Mouse (Mus musculus) megakaryocyte, embryonic 14.5 days (primary cell): ENCODE measurements around the gene Hnf1a. TPM values are rescaled to one million over a fixed set of nuclear protein-coding genes. Genes with fewer than 3 reads are reported as not detected.
A peak's percentile ranks its signal among the peaks of the same experiment; 100 is the strongest.
"Not testable (repeated sequence)": the region's sequence is repeated elsewhere in the genome, so short reads cannot be mapped to it uniquely, and the experiment has no call there.

Source experiments
- H3K27me3 ChIP-seq: replicated peaks from 2 replicates; pipeline ENCODE3; 2012; ENCODE audit warnings: inconsistent platforms
- H3K36me3 ChIP-seq: replicated peaks from 2 replicates; pipeline ENCODE3; 2012; ENCODE audit warnings: low read length, inconsistent platforms, mixed read lengths
- H3K4me1 ChIP-seq: 2 replicates; pipeline ENCODE4 v1.6.1; 2012; ENCODE audit warnings: inconsistent platforms
- H3K4me3 ChIP-seq: replicated peaks from 2 replicates; pipeline ENCODE3; 2012; ENCODE audit warnings: moderate library complexity, mild to moderate bottlenecking, inconsistent platforms
- H3K9me3 ChIP-seq: 2 replicates; pipeline ENCODE4 v1.6.1; 2012; ENCODE audit warnings: inconsistent platforms
- FLI1 ChIP-seq: IDR thresholded peaks from 2 replicates; pipeline ENCODE4 v1.6.1; 2012; ENCODE audit warnings: low read length, inconsistent platforms, mixed read lengths
- GATA1 ChIP-seq: IDR thresholded peaks from 3 replicates; pipeline ENCODE4 v1.6.1; 2012; ENCODE audit warnings: mixed read lengths, low read length, inconsistent platforms, borderline replicate concordance
- polyA plus RNA-seq: library from polyadenylated mRNA; stranded (reverse); fragments of >175 nt; gene quantifications from 2 replicates; pipeline ENCODE4 v1.2.3, GENCODE M21; 2012; ENCODE audit warnings: low replicate concordance; ENCODE audit not compliant: insufficient read depth

The Hnf1a gene
- polyA plus RNA-seq, 1 experiment: not detected

- Histone ChIP-seq H3K9me3 (peaks cover 5% of the 10 kb centered on the region; the same call in 1 of the 2 replicates), H3K27me3 (peaks cover 46% of the 10 kb centered on the region), H3K4me3 (no peak overlapping the region), H3K4me1 (peaks cover 15% of the 10 kb centered on the region), H3K36me3 (no peaks in the 10 kb centered on the region)
- TF ChIP-seq FLI1 (no peak), GATA1 (no peak)
Observed at GRCm38 (mm10) chr5:114926753-114927152, 44.1 kb downstream of the Hnf1a start.

- Histone ChIP-seq H3K27me3 (peaks cover 48% of the 10 kb centered on the region), H3K36me3 (no peaks in the 10 kb centered on the region), H3K9me3 (peaks cover 2% of the 10 kb centered on the region; the same call in 1 of the 2 replicates), H3K4me1 (peaks cover 18% of the 10 kb centered on the region), H3K4me3 (no peak overlapping the region)
- TF ChIP-seq GATA1: no peak
- TF ChIP-seq FLI1: no peak
Observed at GRCm38 (mm10) chr5:114926153-114926684, 44.7 kb downstream of the Hnf1a start.

DNA sequence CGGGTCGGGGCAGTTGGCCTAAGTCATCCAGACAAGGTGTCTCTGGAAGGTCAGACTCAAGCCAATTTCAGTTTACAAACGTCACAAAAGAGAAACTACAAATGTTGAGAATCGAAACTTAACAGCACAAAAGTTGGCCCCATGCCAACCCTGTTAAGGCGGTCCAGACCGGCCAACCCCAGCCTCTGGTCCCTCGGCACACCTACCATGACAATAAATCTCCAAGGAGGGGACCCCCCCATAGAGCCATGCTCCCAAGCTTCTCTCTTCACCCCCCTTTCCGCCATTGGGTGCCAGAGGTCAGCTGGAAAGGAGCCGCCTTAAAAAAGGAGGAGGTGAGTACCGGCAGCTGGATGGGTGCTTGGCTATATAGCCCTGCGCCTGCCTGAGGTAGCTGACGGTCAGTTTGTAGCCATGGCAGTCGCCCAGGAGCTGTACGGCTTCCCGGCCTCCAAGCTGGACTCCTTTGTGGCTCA lies 47.9 kb downstream of the Hnf1a start, which contains the start of gene Oasl1:
Gene Oasl1 (plus strand): TSS at position 243 of the 476 bp plus-strand sequence.
- Histone ChIP-seq H3K27me3 (peaks cover 41% of the 10 kb centered on the region), H3K4me3 (peak within 1 kb of the TSS; percentile 85), H3K36me3 (no peaks in the 10 kb centered on the region), H3K9me3 (peaks cover 2% of the 10 kb centered on the region; the same call in 1 of the 2 replicates), H3K4me1 (peaks cover 18% of the 10 kb centered on the region)
- TF ChIP-seq FLI1 (no peak), GATA1 (no peak)

- Histone ChIP-seq H3K9me3 (peaks cover 2% of the 10 kb centered on the region; the same call in 1 of the 2 replicates), H3K27me3 (peaks cover 37% of the 10 kb centered on the region), H3K36me3 (no peaks in the 10 kb centered on the region), H3K4me3 (no peak overlapping the region), H3K4me1 (peaks cover 18% of the 10 kb centered on the region)
- TF ChIP-seq FLI1 (no peak), GATA1 (no peak)
Observed at GRCm38 (mm10) chr5:114922366-114922731, 48.5 kb downstream of the Hnf1a start.

GRCm38 (mm10) chr5:114921551-114922365 lies 49.1 kb downstream of the Hnf1a start:
- Histone ChIP-seq H3K27me3 (peaks cover 34% of the 10 kb centered on the region), H3K36me3 (no peaks in the 10 kb centered on the region), H3K4me1 (peaks cover 18% of the 10 kb centered on the region), H3K9me3 (peaks cover 2% of the 10 kb centered on the region; the same call in 1 of the 2 replicates), H3K4me3 (peak overlapping the region; percentile 85)
- TF ChIP-seq FLI1 (no peak), GATA1 (no peak)

DNA sequence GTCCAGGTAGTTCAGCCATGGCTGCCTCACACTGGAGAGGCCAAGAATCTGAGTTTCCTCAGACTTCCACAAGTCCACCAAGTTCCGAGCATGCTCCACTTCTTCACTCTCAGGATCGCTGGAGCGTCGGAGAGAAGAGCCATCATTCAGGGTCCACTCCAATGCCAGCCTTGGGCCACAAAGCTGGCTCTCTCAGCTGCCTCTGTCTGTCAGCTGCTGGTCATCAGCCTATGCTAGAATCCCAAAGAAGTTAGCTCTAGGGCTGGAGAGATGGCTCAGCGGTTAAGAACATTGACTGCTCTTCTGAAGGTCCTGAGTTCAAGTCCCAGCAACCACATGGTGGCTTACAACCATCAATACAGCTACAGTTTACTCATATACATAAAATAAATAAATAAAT lies 53.5 kb downstream of the Hnf1a start:
- not testable (repeated sequence) for H3K9me3 ChIP-seq

DNA sequence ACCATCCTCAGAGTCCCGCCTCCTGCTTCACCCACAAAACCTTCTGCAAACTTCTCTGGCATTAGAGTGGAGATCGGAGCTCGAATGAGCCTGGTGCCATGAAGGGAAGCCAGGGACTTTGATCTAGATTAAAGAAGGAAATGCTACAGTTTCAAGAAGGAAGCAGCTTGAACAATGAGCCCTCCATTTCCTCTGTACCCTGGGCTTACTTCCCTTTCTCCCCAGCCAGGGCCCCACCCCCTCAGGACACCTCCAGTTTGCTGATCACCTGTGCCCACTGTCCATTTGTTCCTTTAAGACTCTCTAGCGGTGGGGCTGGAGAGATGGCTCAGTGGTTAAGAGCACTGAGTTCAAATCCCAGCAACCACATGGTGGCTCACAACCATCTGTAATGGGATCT lies 54.1 kb downstream of the Hnf1a start:
- TF ChIP-seq GATA1: no peak
- no peak for TF ChIP-seq FLI1
- Histone ChIP-seq H3K4me3 (no peak overlapping the region), H3K27me3 (peaks cover 7% of the 10 kb centered on the region), H3K4me1 (peaks cover 22% of the 10 kb centered on the region), H3K9me3 (no peaks in the 10 kb centered on the region), H3K36me3 (no peaks in the 10 kb centered on the region)

More for the DNA sequence above, 53.5 kb downstream of the Hnf1a start:
- not testable (repeated sequence) for H3K36me3 ChIP-seq, H3K4me3 ChIP-seq, H3K27me3 ChIP-seq
- peaks cover 28% of the 10 kb centered on the region for H3K4me1 ChIP-seq

DNA sequence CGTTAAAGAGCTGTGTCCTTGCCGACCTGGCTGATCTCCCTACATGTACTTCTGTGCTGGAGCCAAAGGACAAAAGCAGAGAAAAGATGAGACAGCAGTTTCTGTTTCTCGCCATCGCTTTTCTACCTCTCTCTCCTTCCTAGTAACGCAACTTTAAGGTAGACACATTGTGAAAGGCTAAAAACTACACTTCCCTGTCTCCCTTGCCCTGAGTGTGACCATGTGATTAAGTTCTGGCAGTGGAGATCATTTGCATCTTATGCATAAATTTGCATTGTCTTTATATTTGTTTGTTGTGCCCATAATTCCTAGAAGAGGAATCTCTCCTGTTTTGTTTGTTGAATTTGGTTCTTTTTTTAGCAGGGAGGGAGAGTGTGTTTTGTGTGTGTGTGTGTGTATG lies 55.0 kb downstream of the Hnf1a start:
- H3K4me3 ChIP-seq: no peak overlapping the region
- H3K36me3 ChIP-seq: no peaks in the 10 kb centered on the region
- H3K4me1 ChIP-seq: peaks cover 19% of the 10 kb centered on the region
- peaks cover 5% of the 10 kb centered on the region for H3K27me3 ChIP-seq
- no peak for TF ChIP-seq FLI1
- TF ChIP-seq GATA1: no peak
- no peaks in the 10 kb centered on the region for H3K9me3 ChIP-seq

- Histone ChIP-seq H3K9me3 (no peaks in the 10 kb centered on the region), H3K4me3 (peak overlapping the region; percentile 2), H3K4me1 (peaks cover 19% of the 10 kb centered on the region), H3K36me3 (no peaks in the 10 kb centered on the region), H3K27me3 (peaks cover 5% of the 10 kb centered on the region)
- TF ChIP-seq FLI1 (no peak), GATA1 (no peak)
Observed at GRCm38 (mm10) chr5:114914855-114915254, 56.0 kb downstream of the Hnf1a start.

DNA sequence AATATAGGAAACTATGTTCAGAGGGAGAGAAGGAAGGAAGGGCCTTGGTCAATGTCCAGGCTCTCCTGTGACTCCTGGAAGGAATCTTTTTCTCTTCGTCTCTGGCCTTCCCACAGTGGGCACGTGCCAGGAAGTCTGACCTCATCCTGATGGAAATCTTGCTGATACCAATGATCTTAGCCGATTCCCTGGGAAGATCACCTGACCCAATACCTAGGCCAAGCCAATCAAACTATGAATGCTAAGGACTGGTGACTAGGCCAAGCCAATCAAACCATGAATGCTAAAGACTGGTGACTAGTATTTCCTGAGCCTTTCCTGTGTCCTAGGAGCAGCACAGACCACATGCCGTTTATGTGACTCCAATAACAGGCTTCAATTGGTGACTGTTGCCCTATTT lies 57.2 kb downstream of the Hnf1a start:
- Histone ChIP-seq H3K9me3 (no peaks in the 10 kb centered on the region), H3K4me1 (peaks cover 19% of the 10 kb centered on the region), H3K27me3 (peaks cover 3% of the 10 kb centered on the region), H3K4me3 (no peak overlapping the region), H3K36me3 (no peaks in the 10 kb centered on the region)
- no peak for TF ChIP-seq FLI1
- TF ChIP-seq GATA1: no peak
